In genomic region chr13:108191074-108191720, GRCm38 (mm10) we compare ENCODE assay signal across 8 mouse cellular contexts. TPM values are rescaled to one million over a fixed set of nuclear protein-coding genes. Genes with fewer than 3 reads are reported as not detected.
DNase-seq lines count a peak whose midpoint lies in the region; ATAC-seq lines count a peak whose summit lies in the region.

No protein-coding gene starts in this region.

- peaks cover 36% of the 10 kb centered on the region for H3K36me3 ChIP-seq in midbrain, embryonic 10.5 days
- H3K36me3 ChIP-seq in midbrain, embryonic 13.5 days: peaks cover 32% of the 10 kb centered on the region
- peaks cover 25% of the 10 kb centered on the region for H3K36me3 ChIP-seq in forebrain, embryonic 15.5 days
- peaks cover 34% of the 10 kb centered on the region for H3K36me3 ChIP-seq in intestine, embryonic 14.5 days (ENCODE audit: control insufficient read depth, insufficient read depth, low read length)

- H3K4me3 ChIP-seq in midbrain, embryonic 10.5 days: no peak overlapping the region
- H3K4me3 ChIP-seq in midbrain, embryonic 13.5 days (replicated peaks): no peak overlapping the region
- H3K4me3 ChIP-seq in forebrain, embryonic 15.5 days: no peak overlapping the region
- no peak overlapping the region for H3K4me3 ChIP-seq in intestine, embryonic 14.5 days (ENCODE audit: low read depth, low read length)

- no peaks in the 10 kb centered on the region for H3K9me3 ChIP-seq in midbrain, embryonic 10.5 days (replicated peaks)
- no peaks in the 10 kb centered on the region for H3K9me3 ChIP-seq in midbrain, embryonic 13.5 days
- H3K9me3 ChIP-seq in forebrain, embryonic 15.5 days: no peaks in the 10 kb centered on the region
- H3K9me3 ChIP-seq in intestine, embryonic 14.5 days (ENCODE audit: control insufficient read depth, low read length): no peaks in the 10 kb centered on the region

- DNase-seq in midbrain, embryonic 10.5 days (ENCODE audit: low spot score): peak; percentile 34
- peak; percentile 41 for DNase-seq in adrenal gland, postnatal 25 days
- DNase-seq in intestine, embryonic 14.5 days (ENCODE audit: low spot score): peak; percentile 74
- peak; percentile 36 for DNase-seq in left cerebral cortex, adult 11 months (ENCODE audit: low spot score)
- peak; percentile 56 for DNase-seq in mesoderm, embryonic 11.5 days (ENCODE audit: low read depth, low spot score)
- peak; percentile 50 for DNase-seq in telencephalon, adult 2 months (ENCODE audit: low read depth, low spot score)

- no peak overlapping the region for H3K27ac ChIP-seq in midbrain, embryonic 10.5 days (replicated peaks)
- no peak overlapping the region for H3K27ac ChIP-seq in midbrain, embryonic 13.5 days
- no peak overlapping the region for H3K27ac ChIP-seq in forebrain, embryonic 15.5 days (replicated peaks)
- no peak overlapping the region for H3K27ac ChIP-seq in intestine, embryonic 14.5 days (ENCODE audit: low read depth)

- no peaks in the 10 kb centered on the region for H3K4me1 ChIP-seq in midbrain, embryonic 10.5 days
- no peaks in the 10 kb centered on the region for H3K4me1 ChIP-seq in midbrain, embryonic 13.5 days (replicated peaks)
- no peaks in the 10 kb centered on the region for H3K4me1 ChIP-seq in forebrain, embryonic 15.5 days
- H3K4me1 ChIP-seq in intestine, embryonic 14.5 days (replicated peaks; ENCODE audit: control insufficient read depth, insufficient read depth, low read length): no peaks in the 10 kb centered on the region

- no peaks in the 10 kb centered on the region for H3K27me3 ChIP-seq in midbrain, embryonic 10.5 days (ENCODE audit: low read depth, poor library complexity, severe bottlenecking)
- H3K27me3 ChIP-seq in midbrain, embryonic 13.5 days: no peaks in the 10 kb centered on the region
- no peaks in the 10 kb centered on the region for H3K27me3 ChIP-seq in forebrain, embryonic 15.5 days
- no peaks in the 10 kb centered on the region for H3K27me3 ChIP-seq in intestine, embryonic 14.5 days (replicated peaks; ENCODE audit: control insufficient read depth, insufficient read depth, low read length)

- 70% methylated on average over 11 of the region's 11 CpGs for WGBS in midbrain, embryonic 10.5 days
- WGBS in midbrain, embryonic 13.5 days: 67% methylated on average over 11 of the region's 11 CpGs
- WGBS in forebrain, embryonic 15.5 days: 65% methylated on average over 11 of the region's 11 CpGs
- 52% methylated on average over 11 of the region's 11 CpGs for WGBS in intestine, embryonic 14.5 days

- no peak overlapping the region for H3K9ac ChIP-seq in midbrain, embryonic 13.5 days (replicated peaks)
- H3K9ac ChIP-seq in forebrain, embryonic 15.5 days (replicated peaks): no peak overlapping the region
- no peak overlapping the region for H3K9ac ChIP-seq in intestine, embryonic 14.5 days (ENCODE audit: low read length)

- no peak for ATAC-seq in midbrain, embryonic 13.5 days
- ATAC-seq in forebrain, embryonic 15.5 days (replicated peaks): peak; percentile 64; the same call in 1 of the 2 replicates
- no peak; the same call in 1 of the 2 replicates for ATAC-seq in intestine, embryonic 14.5 days (replicated peaks; ENCODE audit: low FRiP score, low TSS enrichment, low read depth)

- H3K4me2 ChIP-seq in midbrain, embryonic 13.5 days (replicated peaks): no peak overlapping the region
- no peak overlapping the region for H3K4me2 ChIP-seq in forebrain, embryonic 15.5 days (replicated peaks)
- no peak overlapping the region for H3K4me2 ChIP-seq in intestine, embryonic 14.5 days (ENCODE audit: low read length)

RNA-seq across cellular contexts. Expression of gene Elovl7, which starts 23.0 kb away (rescaled TPM):
- polyA plus RNA-seq in midbrain, embryonic 10.5 days (2016; fragmentation: Nextera tagmentation; extraction: Ambion mirVana): 0.52 and 1.0 TPM in 2 replicates
- 0.74 and 0.99 TPM in 2 replicates for polyA plus RNA-seq in midbrain, embryonic 13.5 days (2015; fragmentation: Nextera tagmentation; extraction: Ambion mirVana)
- 2.6 TPM in 2 replicates for total RNA-seq in adrenal gland, postnatal 25 days (2021)
- 1.5 and 1.7 TPM in 2 replicates for polyA plus RNA-seq in forebrain, embryonic 15.5 days (2015; fragmentation: Nextera tagmentation; extraction: Ambion mirVana)
- polyA plus RNA-seq in intestine, embryonic 14.5 days (2014; fragmentation: Nextera tagmentation; extraction: Ambion mirVana): 15.8 and 18.9 TPM in 2 replicates

RNA-seq across cellular contexts. Expression of gene Ercc8, which starts 32.7 kb away (rescaled TPM):
- 23.0 and 24.2 TPM in 2 replicates for polyA plus RNA-seq in midbrain, embryonic 10.5 days (2016; fragmentation: Nextera tagmentation; extraction: Ambion mirVana)
- 29.1 and 30.0 TPM in 2 replicates for polyA plus RNA-seq in midbrain, embryonic 13.5 days (2015; fragmentation: Nextera tagmentation; extraction: Ambion mirVana)
- 9.1 and 13.2 TPM in 2 replicates for total RNA-seq in adrenal gland, postnatal 25 days (2021)
- 32.0 and 32.6 TPM in 2 replicates for polyA plus RNA-seq in forebrain, embryonic 15.5 days (2015; fragmentation: Nextera tagmentation; extraction: Ambion mirVana)
- 19.4 and 20.8 TPM in 2 replicates for polyA plus RNA-seq in intestine, embryonic 14.5 days (2014; fragmentation: Nextera tagmentation; extraction: Ambion mirVana)

RNA-seq across cellular contexts. Expression of gene Ndufaf2, which starts 32.8 kb away (rescaled TPM):
- 83.3 and 88.9 TPM in 2 replicates for polyA plus RNA-seq in midbrain, embryonic 10.5 days (2016; fragmentation: Nextera tagmentation; extraction: Ambion mirVana)
- 75.4 and 81.5 TPM in 2 replicates for polyA plus RNA-seq in midbrain, embryonic 13.5 days (2015; fragmentation: Nextera tagmentation; extraction: Ambion mirVana)
- total RNA-seq in adrenal gland, postnatal 25 days (2021): 31.7 and 46.4 TPM in 2 replicates
- 72.6 and 77.0 TPM in 2 replicates for polyA plus RNA-seq in forebrain, embryonic 15.5 days (2015; fragmentation: Nextera tagmentation; extraction: Ambion mirVana)
- polyA plus RNA-seq in intestine, embryonic 14.5 days (2014; fragmentation: Nextera tagmentation; extraction: Ambion mirVana): 70.5 and 73.3 TPM in 2 replicates
